ENCODE assay signal across 14 mouse cellular contexts in genomic region chr9:64701651-64702050, GRCm38 (mm10). TPM values are rescaled to one million over a fixed set of nuclear protein-coding genes. Genes with fewer than 3 reads are reported as not detected.
A peak's percentile ranks its signal among the peaks of the same experiment; 100 is the strongest.
DNase-seq lines count a peak whose midpoint lies in the region; ATAC-seq and TF ChIP-seq lines count a peak whose summit lies in the region.
"Had no signal": no experiment of that assay in that cellular context is flagged by ENCODE, and none has a peak within 500 bp of the region (broad histone marks: within the 10 kb centered on the region; RNA-seq: fewer than 3 reads in every experiment).

No protein-coding gene starts in this region.

- H3K9me3 ChIP-seq in liver, embryonic 11.5 days (ENCODE audit: control insufficient read depth, low read length) = no peaks in the 10 kb centered on the region
- no peaks in the 10 kb centered on the region for H3K9me3 ChIP-seq in heart, embryonic 13.5 days
- H3K9me3 ChIP-seq: forebrain, embryonic 13.5 days; limb, embryonic 12.5 days had no signal

- no peaks in the 10 kb centered on the region for H3K4me1 ChIP-seq in liver, embryonic 11.5 days (replicated peaks; ENCODE audit: control insufficient read depth, insufficient read depth, low read length)
- H3K4me1 ChIP-seq in heart, embryonic 13.5 days = peaks cover 40% of the 10 kb centered on the region
- H3K4me1 ChIP-seq: forebrain, embryonic 13.5 days had no signal

- no peak overlapping the region for H3K4me3 ChIP-seq in liver, embryonic 11.5 days (ENCODE audit: low read depth, low read length)
- H3K4me3 ChIP-seq in heart, embryonic 13.5 days = no peak overlapping the region
- H3K4me3 ChIP-seq in myocyte = no peak overlapping the region
- H3K4me3 ChIP-seq: forebrain, embryonic 13.5 days; heart, adult 2 months; limb, embryonic 12.5 days had no signal

- peak; percentile 29 to 49 for DNase-seq in frontal cortex, postnatal 36 days (ENCODE audit: low spot score in 2 of 2)
- no peak for DNase-seq in frontal cortex, postnatal 10 days (ENCODE audit: low spot score in 2 of 2)
- peak; percentile 15 for DNase-seq in liver, embryonic 11.5 days (ENCODE audit: low spot score)
- no peak for DNase-seq in liver
- DNase-seq in gastrocnemius, postnatal 10 days = no peak
- no peak for DNase-seq in adrenal gland, postnatal 4 days (ENCODE audit: low spot score in 2 of 2)
- DNase-seq: lung, postnatal 10 days had no signal

- H3K4me2 ChIP-seq in liver, embryonic 11.5 days = no peak overlapping the region
- no peak overlapping the region for H3K4me2 ChIP-seq in heart, embryonic 13.5 days
- peak overlapping the region; percentile 46 for H3K4me2 ChIP-seq in myocyte (ENCODE audit: low read depth)
- H3K4me2 ChIP-seq: forebrain, embryonic 13.5 days; limb, embryonic 12.5 days had no signal

- no peaks in the 10 kb centered on the region for H3K27me3 ChIP-seq in liver, embryonic 11.5 days (replicated peaks; ENCODE audit: control insufficient read depth, insufficient read depth, low read length)
- H3K27me3 ChIP-seq in heart, embryonic 13.5 days (replicated peaks) = no peaks in the 10 kb centered on the region
- H3K27me3 ChIP-seq in myocyte (ENCODE audit: control insufficient read depth, insufficient read depth, insufficient read length) = no peaks in the 10 kb centered on the region
- H3K27me3 ChIP-seq: forebrain, embryonic 13.5 days; limb, embryonic 12.5 days had no signal

- H3K9ac ChIP-seq in liver, embryonic 11.5 days (ENCODE audit: low read depth, low read length) = no peak overlapping the region
- no peak overlapping the region for H3K9ac ChIP-seq in heart, embryonic 13.5 days
- H3K9ac ChIP-seq: forebrain, embryonic 13.5 days; limb, embryonic 12.5 days had no signal

- no peak for TF ChIP-seq POLR2A in myocyte (IDR thresholded peaks at IDR 0.05; ENCODE audit: insufficient read length, low read depth)

- H3K27ac ChIP-seq in liver, embryonic 11.5 days (ENCODE audit: low read depth, low read length) = no peak overlapping the region
- peak overlapping the region; percentile 63 for H3K27ac ChIP-seq in heart, embryonic 13.5 days (replicated peaks)
- H3K27ac ChIP-seq: forebrain, embryonic 13.5 days; heart, adult 2 months; limb, embryonic 12.5 days had no signal

- H3K36me3 ChIP-seq in liver, embryonic 11.5 days (ENCODE audit: control insufficient read depth, insufficient read depth, low read length) = 0 out of 2 replicates have a peak, but pooled peaks cover under 1% of the 10 kb centered on the region
- peaks cover 65% of the 10 kb centered on the region for H3K36me3 ChIP-seq in heart, embryonic 13.5 days
- H3K36me3 ChIP-seq in myocyte (ENCODE audit: control insufficient read depth, insufficient read depth) = no peaks in the 10 kb centered on the region

- no peaks in the 10 kb centered on the region for H3K79me2 ChIP-seq in myocyte (ENCODE audit: control insufficient read depth, insufficient read depth)

- 87% methylated on average over 1 of the region's 1 CpGs for WGBS in liver, embryonic 11.5 days
- 42% methylated on average over 1 of the region's 1 CpGs for WGBS in heart, embryonic 13.5 days

- no peak for ATAC-seq in liver, embryonic 11.5 days (replicated peaks; ENCODE audit: low FRiP score)
- ATAC-seq in heart, embryonic 13.5 days (ENCODE audit: extremely low read depth, insufficient number of reproducible peaks, low FRiP score, low TSS enrichment) = no peak
- ATAC-seq: forebrain, embryonic 13.5 days; inflammation-experienced regulatory T-cells, adult 6 months; midbrain, embryonic 16.5 days had no signal

- no peak overlapping the region for H3ac ChIP-seq in myocyte (ENCODE audit: control insufficient read depth, insufficient read length)

TF ChIP-seq in myocyte, 11 proteins besides CTCF, POLR2A, EP300 and RAD21:
- TF ChIP-seq TCF12 (IDR thresholded peaks at IDR 0.05; ENCODE audit: insufficient read depth, poor library complexity, severe bottlenecking) (no peak), SRF (IDR thresholded peaks at IDR 0.05; ENCODE audit: control insufficient read depth, insufficient read length, low read depth) (no peak), E2F4 (IDR thresholded peaks at IDR 0.05; ENCODE audit: insufficient read depth) (no peak), USF1 (IDR thresholded peaks at IDR 0.05; ENCODE audit: low read depth) (no peak), MYOD1 (IDR thresholded peaks at IDR 0.05; ENCODE audit: control insufficient read depth in 1 of 3, insufficient read length in 2 of 3, low read depth in 2 of 3) (no peak), MYOG (IDR thresholded peaks at IDR 0.05; ENCODE audit: control insufficient read depth in 1 of 3, insufficient read depth in 1 of 3, insufficient read length in 2 of 3, low read depth in 2 of 3) (no peak), POLR2AphosphoS2 (IDR thresholded peaks at IDR 0.05; ENCODE audit: insufficient read length, low read depth) (no peak), CEBPB (IDR thresholded peaks at IDR 0.05; ENCODE audit: insufficient read depth, poor library complexity, severe bottlenecking) (no peak), MAX (IDR thresholded peaks at IDR 0.05; ENCODE audit: low read depth) (no peak), REST (IDR thresholded peaks at IDR 0.05; ENCODE audit: insufficient read depth, insufficient read length) (no peak), TCF3 (IDR thresholded peaks at IDR 0.05; ENCODE audit: insufficient read length, low read depth) (no peak)
TF ChIP-seq in myocyte: peak in this region for 0.

RNA-seq across cellular contexts. Expression of gene Rab11a, which starts 35.9 kb away (rescaled TPM):
- 341 TPM in 2 replicates for polyA plus RNA-seq in liver, embryonic 11.5 days (2014; fragmentation: Nextera tagmentation; extraction: Ambion mirVana)
- 335 and 366 TPM in 2 replicates for polyA plus RNA-seq in heart, embryonic 13.5 days (2015; fragmentation: Nextera tagmentation; extraction: Ambion mirVana)
- 150 TPM for polyA plus RNA-seq in myocyte (2012; fragmentation: generic; extraction: Trizol)
- total RNA-seq in gastrocnemius, postnatal 10 days (2021) = 100 to 1,000 TPM; 137 to 142 TPM
- total RNA-seq in adrenal gland, postnatal 4 days (2021) = 100 to 1,000 TPM; 304 to 332 TPM

Comparison
In these comparisons a context has a peak if more than half of its experiments do, and no peak if none do; other contexts are left out.
1. DNase-seq: peak in frontal cortex, postnatal 36 days (2 of 2) and liver, embryonic 11.5 days (single experiment); none in frontal cortex, postnatal 10 days (0 of 2), liver (single experiment), gastrocnemius, postnatal 10 days (single experiment) and adrenal gland, postnatal 4 days (0 of 2).